Mouse (Mus musculus) heart, adult 2 months (tissue): Measurements from ENCODE around the gene Epb41l3. TPM values are rescaled to one million over a fixed set of nuclear protein-coding genes. Genes with fewer than 3 reads are reported as not detected.

Experiments
- DNase-seq, 2 experiments: peaks; one replicate each; pipeline ENCODE4 v3.0.0; 2021
- H3K27ac ChIP-seq: fragments of 200-600 bp; 2 replicates; pipeline ENCODE4 v1.8.1; 2022
- H3K27me3 ChIP-seq: fragments of 200-500 bp; 2 replicates; pipeline ENCODE4 v1.6.1; 2012; ENCODE audit warnings: mild to moderate bottlenecking, low read length, inconsistent platforms, mixed read lengths; ENCODE audit not compliant: control insufficient read depth, insufficient read depth
- H3K36me3 ChIP-seq: fragments of 200-500 bp; 2 replicates; pipeline ENCODE4 v1.6.1; 2012; ENCODE audit warnings: low read length, inconsistent platforms; ENCODE audit not compliant: control insufficient read depth, insufficient read depth
- H3K4me1 ChIP-seq: fragments of 200-500 bp; 2 replicates; pipeline ENCODE4 v1.6.1; 2011; ENCODE audit warnings: low read length; ENCODE audit not compliant: control insufficient read depth, insufficient read depth
- H3K4me3 ChIP-seq: fragments of 200-600 bp; 2 replicates; pipeline ENCODE4 v1.8.1; 2022
- H3K79me2 ChIP-seq: fragments of 200-500 bp; replicated peaks from 2 replicates; pipeline ENCODE4 v1.6.1; 2012; ENCODE audit warnings: mild to moderate bottlenecking, inconsistent platforms, low read length, moderate library complexity, mixed read lengths; ENCODE audit not compliant: control insufficient read depth, insufficient read depth
- H3K9ac ChIP-seq: fragments of 200-500 bp; 2 replicates; pipeline ENCODE4 v1.6.1; 2012; ENCODE audit warnings: low read depth, mild to moderate bottlenecking, control low read depth, inconsistent platforms, low read length, mixed read lengths
- CTCF ChIP-seq: fragments of 200-600 bp; IDR thresholded peaks from 2 replicates; pipeline ENCODE4 v1.8.1; 2022; ENCODE audit warnings: antibody characterized with exemption, mild to moderate bottlenecking, moderate library complexity
- EP300 ChIP-seq: fragments of 200-500 bp; IDR thresholded peaks from 2 replicates; pipeline ENCODE4 v1.6.1; 2011; ENCODE audit warnings: low read depth, low read length, control low read depth; ENCODE audit not compliant: insufficient read depth
- POLR2A ChIP-seq: fragments of 200-500 bp; IDR thresholded peaks from 2 replicates; pipeline ENCODE4 v1.6.1; 2011; ENCODE audit warnings: mild to moderate bottlenecking, low read depth, low read length, control low read depth; ENCODE audit not compliant: insufficient read depth
- WGBS: fragments of 180-500 bp; shearing (Covaris S2); methylation state at CpG from one replicate; pipeline ENCODE4 v1.1.7; 2018; 5-methylcytosine and 5-hydroxymethylcytosine counted together
- intact Hi-C: fragments of 180-260 bp; cut with DNase I; formaldehyde crosslinking; loops from one replicate; pipeline ENCODE4 v1.15.1; 2025
- polyA plus RNA-seq: library from polyadenylated mRNA; depleted of rRNA; stranded (reverse); fragments of >200 nt; gene quantifications from 2 replicates; pipeline ENCODE4 v1.2.3, GENCODE M21; 2012
- total RNA-seq, 2 experiments: library from RNA; stranded (reverse); gene quantifications; 2 replicates each; pipeline ENCODE4 v1.2.3; 2021

Gene Epb41l3
- total and polyA plus RNA-seq, 3 experiments = 3.0 to 13.5 (median 13.5) TPM

GRCm38 (mm10) chr17:69255834-69256233 lies 180.4 kb downstream of the Epb41l3 start:
- WGBS = 78% methylated on average over 9 of the region's 9 CpGs

GRCm38 (mm10) chr17:69256441-69256840 lies 181.0 kb downstream of the Epb41l3 start:
- H3K36me3 ChIP-seq = no peaks in the 10 kb centered on the region
- H3K9ac ChIP-seq = no peak overlapping the region
- no peaks in the 10 kb centered on the region for H3K79me2 ChIP-seq
- no peak for TF ChIP-seq EP300
- peak; percentile 61 for TF ChIP-seq CTCF
- no peaks in the 10 kb centered on the region for H3K27me3 ChIP-seq
- no peaks in the 10 kb centered on the region for H3K4me1 ChIP-seq
- H3K4me3 ChIP-seq = no peak overlapping the region
- intact Hi-C loops = loop anchor here (10.0 kb wide), 2 partner anchors 88 to 102 kb away; no protein-coding TSS in a partner anchor
- H3K27ac ChIP-seq = no peak overlapping the region
- no peak for DNase-seq
- WGBS = 43% methylated on average over 9 of the region's 9 CpGs

More at GRCm38 (mm10) chr17:69255834-69256233, 180.4 kb downstream of the Epb41l3 start:
- no peak overlapping the region for H3K9ac ChIP-seq
- no peaks in the 10 kb centered on the region for H3K4me1 ChIP-seq
- H3K36me3 ChIP-seq = no peaks in the 10 kb centered on the region
- H3K27me3 ChIP-seq = no peaks in the 10 kb centered on the region
- H3K27ac ChIP-seq = no peak overlapping the region
- TF ChIP-seq CTCF = no peak
- no peak for TF ChIP-seq EP300
- no peak for TF ChIP-seq POLR2A
- H3K79me2 ChIP-seq = no peaks in the 10 kb centered on the region
- intact Hi-C loops = loop anchor here (10.0 kb wide), 2 partner anchors 89 to 101 kb away; no protein-coding TSS in a partner anchor
- no peak for DNase-seq
- H3K4me3 ChIP-seq = no peak overlapping the region

DNA sequence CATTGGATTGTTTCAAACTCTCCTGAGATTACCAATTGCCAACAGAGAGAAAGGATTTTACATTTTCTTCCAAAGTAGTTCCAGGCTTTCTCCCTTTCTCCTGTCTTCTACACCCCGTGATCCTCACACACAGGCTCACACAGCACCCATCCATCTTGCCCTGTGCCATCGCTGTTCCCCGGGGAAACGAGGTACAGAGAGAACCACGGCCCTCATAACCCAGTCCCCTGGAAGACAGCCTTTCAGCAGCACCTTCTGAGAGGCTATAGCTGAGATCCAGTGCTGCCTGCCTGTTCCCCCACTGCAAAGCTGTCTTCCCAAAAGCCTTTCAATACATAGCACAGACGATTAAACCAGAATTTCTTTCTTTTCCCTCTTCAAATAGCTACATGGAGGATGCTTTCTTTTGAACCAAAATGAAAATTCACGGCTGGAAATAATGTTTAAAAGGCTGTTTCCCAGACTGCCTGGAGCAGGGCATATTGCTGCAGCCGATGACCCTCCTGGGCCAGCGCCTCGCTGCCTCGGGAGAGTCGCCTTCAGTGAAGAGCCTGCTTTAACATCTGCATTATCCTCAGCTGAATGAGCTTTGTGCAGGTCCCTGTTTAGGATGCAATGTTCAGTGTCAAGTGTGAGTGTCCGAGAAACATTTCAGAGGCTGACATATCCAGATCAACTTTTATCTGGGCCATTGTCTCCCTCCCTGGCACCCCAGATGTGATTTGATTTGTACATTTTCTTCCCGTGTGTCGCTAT lies 188.5 kb downstream of the Epb41l3 start:
- Histone ChIP-seq H3K9ac (no peak overlapping the region), H3K4me1 (peaks cover 2% of the 10 kb centered on the region; the same call in 1 of the 2 replicates), H3K79me2 (no peaks in the 10 kb centered on the region), H3K27me3 (no peaks in the 10 kb centered on the region), H3K36me3 (no peaks in the 10 kb centered on the region), H3K4me3 (no peak overlapping the region), H3K27ac (no peak overlapping the region)
- TF ChIP-seq CTCF = no peak
- no peak for TF ChIP-seq POLR2A
- TF ChIP-seq EP300 = no peak
- WGBS = 75% methylated on average over 15 of the region's 15 CpGs
- intact Hi-C loops = no loop called here
- no peak for DNase-seq

DNA sequence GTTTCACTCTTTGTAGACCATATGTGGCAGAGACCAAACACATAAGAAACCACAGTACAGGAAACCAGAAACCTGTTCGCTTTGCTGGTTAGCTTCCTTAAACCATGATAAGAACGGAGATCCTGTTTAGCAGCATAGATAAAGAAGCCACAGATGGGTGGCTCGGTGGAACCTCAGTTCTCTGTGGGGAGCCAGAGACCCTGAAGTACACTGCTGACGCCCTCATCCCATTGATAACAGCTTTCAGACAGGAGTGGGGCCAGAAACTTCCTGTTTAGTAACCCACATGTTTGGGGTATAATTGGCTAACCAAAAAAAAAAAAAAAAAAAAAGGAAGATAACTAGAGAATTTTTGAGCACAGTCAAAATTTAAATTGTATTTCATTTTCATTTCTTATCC lies 189.7 kb downstream of the Epb41l3 start:
- Histone ChIP-seq H3K4me1 (peaks cover 2% of the 10 kb centered on the region; the same call in 1 of the 2 replicates), H3K27me3 (no peaks in the 10 kb centered on the region), H3K36me3 (no peaks in the 10 kb centered on the region), H3K9ac (no peak overlapping the region), H3K27ac (no peak overlapping the region), H3K79me2 (no peaks in the 10 kb centered on the region), H3K4me3 (no peak overlapping the region)
- intact Hi-C loops = no loop called here
- no peak for DNase-seq
- TF ChIP-seq CTCF = no peak
- no peak for TF ChIP-seq POLR2A
- TF ChIP-seq EP300 = no peak
- 39% methylated on average over 4 of the region's 4 CpGs for WGBS

GRCm38 (mm10) chr17:69265759-69266463 lies 190.4 kb downstream of the Epb41l3 start:
- H3K79me2 ChIP-seq = no peaks in the 10 kb centered on the region
- H3K27ac ChIP-seq = no peak overlapping the region
- TF ChIP-seq CTCF (no peak), EP300 (no peak), POLR2A (no peak)
- H3K4me1 ChIP-seq = peaks cover 2% of the 10 kb centered on the region; the same call in 1 of the 2 replicates
- no peak for DNase-seq
- H3K36me3 ChIP-seq = no peaks in the 10 kb centered on the region
- H3K27me3 ChIP-seq = no peaks in the 10 kb centered on the region
- no peak overlapping the region for H3K4me3 ChIP-seq
- H3K9ac ChIP-seq = no peak overlapping the region
- intact Hi-C loops = no loop called here
- WGBS = 60% methylated on average over 17 of the region's 17 CpGs

- WGBS = 66% methylated on average over 5 of the region's 5 CpGs
- H3K79me2 ChIP-seq = no peaks in the 10 kb centered on the region
- H3K4me3 ChIP-seq = no peak overlapping the region
- intact Hi-C loops = no loop called here
- H3K27ac ChIP-seq = peak overlapping the region; percentile 38
- no peak for TF ChIP-seq CTCF
- no peak for TF ChIP-seq EP300
- no peak for TF ChIP-seq POLR2A
- H3K9ac ChIP-seq = no peak overlapping the region
- no peaks in the 10 kb centered on the region for H3K36me3 ChIP-seq
- H3K4me1 ChIP-seq = peaks cover 2% of the 10 kb centered on the region; the same call in 1 of the 2 replicates
- no peak for DNase-seq
- no peaks in the 10 kb centered on the region for H3K27me3 ChIP-seq
Measured at GRCm38 (mm10) chr17:69266936-69267335, 191.5 kb downstream of the Epb41l3 start.
